Mouse (Mus musculus): ENCODE data around the gene Mknk2. TPM values are rescaled to one million over a fixed set of nuclear protein-coding genes. Genes with fewer than 3 reads are reported as not detected.

Gene Mknk2
- polyA plus RNA-seq, 1 experiment from 2014 or later = 38.4 TPM

DNA sequence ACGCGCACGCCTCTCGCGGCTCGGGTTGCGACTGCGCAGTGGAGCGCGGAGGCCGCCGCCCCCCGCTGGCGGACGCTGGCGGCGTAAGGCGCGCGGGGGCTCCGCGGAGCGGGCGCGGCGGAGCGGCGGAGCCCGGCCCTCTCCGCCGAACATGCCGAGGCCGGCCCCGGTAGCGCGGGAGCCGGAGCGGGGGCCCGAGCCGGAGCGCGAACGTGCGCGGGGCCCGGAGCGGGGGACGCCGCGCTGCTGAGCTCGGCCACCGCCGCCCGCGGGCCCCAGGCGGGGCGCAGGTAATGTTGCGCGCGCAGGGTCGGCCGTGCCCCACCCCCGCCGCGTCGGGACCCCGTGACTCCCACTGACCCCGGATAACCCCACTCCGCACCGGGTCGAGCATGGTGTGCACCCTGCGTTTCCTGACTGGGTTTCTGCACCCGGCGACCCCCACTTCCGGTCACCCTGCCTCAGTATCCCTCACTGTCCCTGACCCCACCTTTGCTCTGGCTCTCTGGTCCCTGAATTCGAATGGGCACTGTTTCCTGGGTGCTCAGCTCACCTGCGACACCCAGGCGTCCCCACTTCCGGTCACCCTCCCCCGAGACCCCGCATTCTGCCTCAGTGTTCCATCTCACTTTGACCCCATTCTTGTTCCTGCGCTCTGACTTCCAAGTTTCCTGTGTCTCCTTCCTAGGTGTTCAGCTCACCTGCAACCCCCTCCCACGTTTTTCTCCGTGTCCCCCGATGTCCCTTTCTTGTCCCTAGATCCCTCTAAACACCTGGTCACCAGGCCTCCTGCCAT, 55.1 kb downstream of the Mknk2 start, which contains the start of gene Csnk1g2:
Csnk1g2 (plus strand) TSS at position 178 of the 796 bp plus-strand sequence.
- H3K4me1 ChIP-seq (replicated peaks; ENCODE audit: control insufficient read depth, insufficient read depth, low read length) = no peaks in the 10 kb centered on the region; the same call in 1 of the 2 replicates
- peak within 1 kb of the TSS; percentile 92 for H3K27ac ChIP-seq (ENCODE audit: low read depth, low read length)
- H3K4me3 ChIP-seq (ENCODE audit: low read depth, low read length) = peak within 1 kb of the TSS; percentile 84
- ATAC-seq = peak; percentile 32
- peak within 1 kb of the TSS; percentile 84 for H3K9ac ChIP-seq (ENCODE audit: low read depth, low read length)
- no peaks in the 10 kb centered on the region for H3K9me3 ChIP-seq (ENCODE audit: control insufficient read depth)
- no peaks in the 10 kb centered on the region for H3K27me3 ChIP-seq (replicated peaks; ENCODE audit: control insufficient read depth, insufficient read depth, low read length)
- H3K36me3 ChIP-seq (ENCODE audit: control insufficient read depth, insufficient read depth) = no peaks in the 10 kb centered on the region
- under 1% methylated on average over 67 of the region's 85 CpGs for WGBS
- peak within 1 kb of the TSS; percentile 83 for H3K4me2 ChIP-seq (replicated peaks; ENCODE audit: low read depth)
- TF ChIP-seq CTCF (IDR thresholded peaks at IDR 0.05; ENCODE audit: low read depth) = peak; percentile 44; the same call in 1 of the 2 replicates

DNA sequence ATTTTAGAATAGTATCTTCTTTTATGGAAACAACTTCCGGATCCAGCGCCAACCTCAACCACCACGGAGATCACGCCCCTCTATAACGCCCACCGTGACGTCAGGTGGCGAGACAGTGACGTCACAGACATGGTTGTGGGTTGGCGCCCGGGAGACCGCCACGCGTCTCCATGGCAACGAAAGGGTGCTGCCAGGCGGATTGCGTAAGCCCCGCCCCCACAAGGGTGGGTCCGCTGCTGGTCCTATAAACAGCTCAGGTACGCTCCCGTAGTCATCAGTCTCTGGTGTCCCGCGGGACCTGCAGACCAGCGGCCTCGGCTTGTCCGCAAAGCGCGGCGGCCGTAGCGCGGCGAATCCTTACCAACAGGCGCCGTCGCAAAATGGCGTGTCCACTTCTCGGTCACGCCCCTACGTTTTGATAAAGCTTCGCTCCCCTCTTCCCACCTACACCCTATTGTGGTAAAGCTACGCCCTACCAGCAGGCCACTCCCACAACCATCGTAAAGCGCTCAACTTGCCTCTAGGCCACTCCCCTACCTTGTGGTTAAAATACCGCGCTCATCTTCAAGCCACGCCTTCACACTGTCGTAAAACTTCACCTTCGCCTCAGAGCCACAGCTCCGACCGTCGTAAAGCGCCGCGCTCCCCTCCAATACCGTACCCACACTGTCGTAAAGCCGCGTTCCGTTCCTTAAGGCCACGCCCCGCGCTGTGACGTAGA, 55.8 kb downstream of the Mknk2 start:
- H3K4me3 ChIP-seq (ENCODE audit: low read depth, low read length) = peak overlapping the region; percentile 84
- under 1% methylated on average over 64 of the region's 64 CpGs for WGBS
- peak; percentile 94 for ATAC-seq
- TF ChIP-seq CTCF (IDR thresholded peaks at IDR 0.05; ENCODE audit: low read depth) = no peak
- no peaks in the 10 kb centered on the region for H3K27me3 ChIP-seq (replicated peaks; ENCODE audit: control insufficient read depth, insufficient read depth, low read length)
- H3K9me3 ChIP-seq (ENCODE audit: control insufficient read depth) = no peaks in the 10 kb centered on the region
- no peaks in the 10 kb centered on the region for H3K36me3 ChIP-seq (ENCODE audit: control insufficient read depth, insufficient read depth)
- H3K4me2 ChIP-seq (replicated peaks; ENCODE audit: low read depth) = peak overlapping the region; percentile 83
- no peaks in the 10 kb centered on the region; the same call in 1 of the 2 replicates for H3K4me1 ChIP-seq (replicated peaks; ENCODE audit: control insufficient read depth, insufficient read depth, low read length)
- peak overlapping the region; percentile 92 for H3K27ac ChIP-seq (ENCODE audit: low read depth, low read length)
- H3K9ac ChIP-seq (ENCODE audit: low read depth, low read length) = peak overlapping the region; percentile 84

DNA sequence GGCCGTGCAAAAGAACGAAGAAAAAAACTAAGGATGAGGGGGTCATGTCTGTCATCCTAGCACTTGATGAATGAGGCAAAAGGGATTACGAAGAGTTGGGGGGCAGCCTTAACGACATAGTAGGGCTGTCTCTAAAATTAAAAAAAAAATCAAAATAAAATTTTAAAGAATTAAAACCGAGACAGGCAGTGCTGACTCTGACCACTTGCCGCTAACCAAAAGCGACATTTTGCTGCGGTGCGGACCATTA, 56.3 kb downstream of the Mknk2 start:
- H3K27ac ChIP-seq (ENCODE audit: low read depth, low read length) = peak overlapping the region; percentile 76
- 3% methylated on average over 9 of the region's 9 CpGs for WGBS
- no peak for ATAC-seq
- no peaks in the 10 kb centered on the region for H3K27me3 ChIP-seq (replicated peaks; ENCODE audit: control insufficient read depth, insufficient read depth, low read length)
- H3K4me2 ChIP-seq (replicated peaks; ENCODE audit: low read depth) = peak overlapping the region; percentile 78
- no peaks in the 10 kb centered on the region for H3K36me3 ChIP-seq (ENCODE audit: control insufficient read depth, insufficient read depth)
- TF ChIP-seq CTCF (IDR thresholded peaks at IDR 0.05; ENCODE audit: low read depth) = no peak
- peak overlapping the region; percentile 55 for H3K9ac ChIP-seq (ENCODE audit: low read depth, low read length)
- no peaks in the 10 kb centered on the region for H3K9me3 ChIP-seq (ENCODE audit: control insufficient read depth)
- H3K4me1 ChIP-seq (replicated peaks; ENCODE audit: control insufficient read depth, insufficient read depth, low read length) = no peaks in the 10 kb centered on the region; the same call in 1 of the 2 replicates
- H3K4me3 ChIP-seq (ENCODE audit: low read depth, low read length) = peak overlapping the region; percentile 84

DNA sequence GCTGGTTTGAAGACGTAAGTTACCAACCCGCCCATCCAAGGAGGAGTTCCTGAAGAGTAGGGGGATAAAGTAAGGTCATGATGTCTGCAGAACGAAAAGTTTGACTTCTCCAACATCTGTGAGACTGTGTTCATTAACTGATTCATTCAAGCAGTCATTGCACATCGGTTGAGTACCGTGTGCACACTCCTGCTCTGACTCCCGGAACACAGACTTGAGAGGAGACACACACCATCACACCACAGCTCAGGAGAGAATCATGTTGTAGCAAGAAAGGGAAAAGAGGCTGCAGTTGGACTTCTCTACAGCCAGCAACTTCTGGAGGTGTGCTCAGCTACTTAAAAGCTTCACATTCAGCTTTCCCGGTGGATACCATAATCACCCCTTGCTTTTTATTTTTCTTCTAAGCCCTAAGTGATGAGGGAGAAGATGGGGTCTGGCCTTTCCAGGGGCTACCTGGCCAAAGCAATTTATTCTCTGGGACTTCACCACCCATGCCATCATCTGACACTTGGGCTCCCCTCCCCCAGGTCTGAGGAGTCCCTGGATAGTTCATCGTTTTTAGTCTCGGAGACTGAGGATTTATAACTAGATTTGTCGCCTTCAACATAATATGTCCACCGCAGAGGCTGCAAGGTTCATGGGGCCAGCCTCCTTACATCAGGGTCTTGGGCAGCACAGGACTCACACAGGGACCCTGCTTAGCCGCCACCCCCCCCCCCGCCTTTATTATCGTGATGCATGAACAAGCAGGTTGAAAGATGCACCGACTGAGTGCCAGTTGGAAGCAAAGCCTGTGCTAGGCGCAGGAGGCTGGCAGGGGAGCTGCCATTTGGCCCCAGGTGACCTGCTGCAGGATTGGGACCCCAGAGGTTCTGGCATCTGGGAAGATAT, 56.9 kb downstream of the Mknk2 start:
- Histone ChIP-seq H3K9me3 (ENCODE audit: control insufficient read depth) (no peaks in the 10 kb centered on the region), H3K4me3 (ENCODE audit: low read depth, low read length) (peak overlapping the region; percentile 84), H3K4me1 (replicated peaks; ENCODE audit: control insufficient read depth, insufficient read depth, low read length) (no peaks in the 10 kb centered on the region; the same call in 1 of the 2 replicates), H3K27me3 (replicated peaks; ENCODE audit: control insufficient read depth, insufficient read depth, low read length) (no peaks in the 10 kb centered on the region), H3K36me3 (ENCODE audit: control insufficient read depth, insufficient read depth) (no peaks in the 10 kb centered on the region; the same call in 1 of the 2 replicates), H3K27ac (ENCODE audit: low read depth, low read length) (peak overlapping the region; percentile 76), H3K9ac (ENCODE audit: low read depth, low read length) (peak overlapping the region; percentile 55), H3K4me2 (replicated peaks; ENCODE audit: low read depth) (peak overlapping the region; percentile 78)
- WGBS = 54% methylated on average over 16 of the region's 16 CpGs
- no peak for TF ChIP-seq CTCF (IDR thresholded peaks at IDR 0.05; ENCODE audit: low read depth)
- ATAC-seq = no peak

DNA sequence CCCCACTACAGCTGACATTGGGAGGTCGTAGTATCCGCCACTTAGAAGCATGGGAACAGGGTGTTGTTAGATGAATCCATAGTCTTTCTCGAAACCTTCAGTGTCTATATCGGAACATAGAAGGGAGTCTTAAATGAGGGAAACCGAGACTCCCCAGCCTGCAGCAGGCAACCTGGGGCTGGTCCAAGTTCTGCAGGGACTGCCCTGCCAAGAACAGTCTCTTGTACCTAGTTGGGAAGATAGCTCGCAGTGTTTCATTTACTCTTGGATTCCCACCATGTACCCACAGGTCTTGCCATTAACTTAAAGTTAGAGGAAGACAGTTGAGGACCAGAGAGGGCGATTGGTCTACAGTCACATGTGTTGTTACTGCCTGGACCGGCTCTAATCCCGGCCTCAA, 57.5 kb downstream of the Mknk2 start:
- no peak for TF ChIP-seq CTCF (IDR thresholded peaks at IDR 0.05; ENCODE audit: low read depth)
- H3K9ac ChIP-seq (ENCODE audit: low read depth, low read length) = no peak overlapping the region
- no peak overlapping the region for H3K4me3 ChIP-seq (ENCODE audit: low read depth, low read length)
- no peaks in the 10 kb centered on the region for H3K27me3 ChIP-seq (replicated peaks; ENCODE audit: control insufficient read depth, insufficient read depth, low read length)
- no peak overlapping the region for H3K27ac ChIP-seq (ENCODE audit: low read depth, low read length)
- H3K9me3 ChIP-seq (ENCODE audit: control insufficient read depth) = no peaks in the 10 kb centered on the region
- no peaks in the 10 kb centered on the region; the same call in 1 of the 2 replicates for H3K4me1 ChIP-seq (replicated peaks; ENCODE audit: control insufficient read depth, insufficient read depth, low read length)
- ATAC-seq = no peak
- peaks cover 3% of the 10 kb centered on the region for H3K36me3 ChIP-seq (ENCODE audit: control insufficient read depth, insufficient read depth)
- H3K4me2 ChIP-seq (replicated peaks; ENCODE audit: low read depth) = no peak overlapping the region
- 87% methylated on average over 9 of the region's 9 CpGs for WGBS
